Mouse (Mus musculus) kidney, postnatal 0 days (tissue): ENCODE data around the gene Ctsa. TPM values are rescaled to one million over a fixed set of nuclear protein-coding genes. Genes with fewer than 3 reads are reported as not detected.

Experiments
- ATAC-seq: fragments of 200-750 bp; cut with Nextera tagmentation; replicated peaks from 2 replicates; pipeline ENCODE4 v1.8.0; 2017; ENCODE audit warnings: low read depth, moderate number of reproducible peaks, moderate TSS enrichment, moderate library complexity; ENCODE audit not compliant: low FRiP score
- DNase-seq: peaks from one replicate; pipeline ENCODE4 v3.0.0-alpha.2; 2016; ENCODE audit warnings: low spot score
- H3K27ac ChIP-seq: fragments of 300-500 bp; sonication (generic); 2 replicates; pipeline ENCODE4 v1.5.1; 2014; ENCODE audit warnings: mild to moderate bottlenecking
- H3K27me3 ChIP-seq: fragments of 300-500 bp; sonication (generic); 2 replicates; pipeline ENCODE4 v1.6.1; 2014; ENCODE audit warnings: low read length, mixed read lengths; ENCODE audit not compliant: insufficient read depth
- H3K36me3 ChIP-seq: fragments of 300-500 bp; sonication (generic); 2 replicates; pipeline ENCODE4 v1.6.1; 2014; ENCODE audit warnings: low read length, mixed read lengths; ENCODE audit not compliant: insufficient read depth
- H3K4me1 ChIP-seq: fragments of 300-500 bp; sonication (generic); replicated peaks from 2 replicates; pipeline ENCODE4 v1.6.1; 2014; ENCODE audit warnings: antibody characterized with exemption, low read length, mixed read lengths; ENCODE audit not compliant: insufficient read depth
- H3K4me2 ChIP-seq: fragments of 300-500 bp; sonication (generic); 2 replicates; pipeline ENCODE4 v1.6.1; 2014; ENCODE audit warnings: mild to moderate bottlenecking, low read length, moderate library complexity, mixed read lengths
- H3K4me3 ChIP-seq: fragments of 300-500 bp; sonication (generic); replicated peaks from 2 replicates; pipeline ENCODE4 v1.5.1; 2014; ENCODE audit warnings: low read depth, low read length
- H3K9ac ChIP-seq: fragments of 300-500 bp; sonication (generic); 2 replicates; pipeline ENCODE4 v1.6.1; 2014; ENCODE audit warnings: low read depth, low read length
- H3K9me3 ChIP-seq: fragments of 300-500 bp; sonication (generic); replicated peaks from 2 replicates; pipeline ENCODE4 v1.6.1; 2016; ENCODE audit warnings: low read length, inconsistent platforms, mixed read lengths
- CTCF ChIP-seq: IDR thresholded peaks from 2 replicates; pipeline ENCODE4 v1.5.1; 2016; ENCODE audit warnings: antibody characterized with exemption, low read depth, mild to moderate bottlenecking, moderate library complexity
- WGBS: fragments of 180-500 bp; shearing (Covaris S2); extraction: QIAGEN DNeasy Blood & Tissue Kit; methylation state at CpG from one replicate; pipeline ENCODE4 v1.1.7; 2014; 5-methylcytosine and 5-hydroxymethylcytosine counted together
- polyA plus RNA-seq: library from polyadenylated mRNA; unstranded; fragments of >200 nt; fragmentation: Nextera tagmentation; extraction: Ambion mirVana; gene quantifications from 2 replicates; pipeline ENCODE4 v1.2.1, GENCODE M21; 2015

The Ctsa gene
- polyA plus RNA-seq, 1 experiment from 2014 or later = 219 TPM

DNA sequence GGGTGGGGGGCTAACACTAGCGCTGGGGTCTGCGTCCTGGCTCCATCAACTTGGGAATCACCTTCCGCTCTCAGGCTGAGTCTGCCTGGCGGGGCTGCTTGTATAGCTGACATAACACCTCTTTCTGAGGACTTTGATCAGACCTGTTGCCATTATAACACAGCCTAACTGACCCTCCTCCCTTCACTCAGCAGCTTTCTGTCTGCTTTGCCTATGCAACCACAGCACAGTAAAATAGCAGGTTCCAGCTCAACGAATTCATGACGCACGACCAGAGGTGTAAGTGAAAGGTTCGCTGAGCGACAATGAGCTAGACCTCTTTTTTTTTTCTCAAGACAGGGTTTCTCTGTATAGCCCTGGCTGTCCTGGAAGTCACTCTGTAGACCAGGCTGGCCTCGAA, 1.6 kb upstream of the Ctsa start:
- DNase-seq (no peak), ATAC-seq (peak; percentile 63)
- no peak overlapping the region for H3K9ac ChIP-seq
- H3K4me1 ChIP-seq = peaks cover 13% of the 10 kb centered on the region; the same call in 1 of the 2 replicates
- no peaks in the 10 kb centered on the region for H3K27me3 ChIP-seq
- H3K4me3 ChIP-seq = no peak overlapping the region
- 63% methylated on average over 10 of the region's 10 CpGs for WGBS
- H3K4me2 ChIP-seq = no peak overlapping the region
- H3K27ac ChIP-seq = 0 out of 2 replicates have a peak overlapping the region, but pooled peaks have one; percentile 31
- no peak for TF ChIP-seq CTCF
- H3K36me3 ChIP-seq = peaks cover 18% of the 10 kb centered on the region
- H3K9me3 ChIP-seq = no peaks in the 10 kb centered on the region

DNA sequence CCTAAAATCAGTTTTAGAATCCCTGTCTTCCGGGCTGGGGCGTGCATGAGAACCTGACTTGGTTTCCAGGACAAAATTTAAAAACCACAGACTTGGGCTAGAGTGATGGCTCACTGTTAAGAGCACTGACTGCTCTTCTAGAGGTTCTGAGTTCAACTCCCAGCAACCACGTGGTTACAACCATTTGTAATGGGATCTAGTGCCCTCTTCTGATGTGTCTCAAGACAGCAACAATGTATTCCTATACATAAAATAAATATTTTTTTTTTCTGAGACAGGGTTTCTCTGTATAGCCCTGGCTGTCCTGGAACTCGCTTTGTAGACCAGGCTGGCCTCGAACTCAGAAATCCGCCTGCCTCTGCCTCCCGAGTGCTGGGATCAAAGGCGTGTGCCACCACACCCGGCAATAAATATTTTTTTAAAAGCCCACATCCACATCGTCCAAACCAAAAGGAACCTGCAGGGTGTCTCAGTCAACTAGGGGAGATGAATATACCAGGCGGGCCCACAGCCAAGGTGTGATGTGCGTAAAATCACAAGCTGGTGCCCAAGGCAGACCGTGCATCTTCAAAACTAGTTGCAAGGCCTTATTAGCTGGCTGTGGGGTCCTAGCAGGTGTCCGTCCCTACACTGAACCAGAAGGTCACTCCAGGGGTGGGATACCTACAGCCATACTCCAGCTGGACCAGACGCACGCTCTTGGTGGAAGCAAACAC, 483 bp upstream of the Ctsa start:
- Histone ChIP-seq H3K4me3 (peak overlapping the region; percentile 66), H3K36me3 (peaks cover 16% of the 10 kb centered on the region), H3K27ac (peak overlapping the region; percentile 90), H3K4me2 (peak overlapping the region; percentile 99), H3K9ac (peak overlapping the region; percentile 74), H3K27me3 (no peaks in the 10 kb centered on the region), H3K4me1 (peaks cover 13% of the 10 kb centered on the region; the same call in 1 of the 2 replicates), H3K9me3 (no peaks in the 10 kb centered on the region)
- DNase-seq (no peak), ATAC-seq (no peak; the same call in 1 of the 2 replicates)
- no peak for TF ChIP-seq CTCF
- 60% methylated on average over 16 of the region's 16 CpGs for WGBS

DNA sequence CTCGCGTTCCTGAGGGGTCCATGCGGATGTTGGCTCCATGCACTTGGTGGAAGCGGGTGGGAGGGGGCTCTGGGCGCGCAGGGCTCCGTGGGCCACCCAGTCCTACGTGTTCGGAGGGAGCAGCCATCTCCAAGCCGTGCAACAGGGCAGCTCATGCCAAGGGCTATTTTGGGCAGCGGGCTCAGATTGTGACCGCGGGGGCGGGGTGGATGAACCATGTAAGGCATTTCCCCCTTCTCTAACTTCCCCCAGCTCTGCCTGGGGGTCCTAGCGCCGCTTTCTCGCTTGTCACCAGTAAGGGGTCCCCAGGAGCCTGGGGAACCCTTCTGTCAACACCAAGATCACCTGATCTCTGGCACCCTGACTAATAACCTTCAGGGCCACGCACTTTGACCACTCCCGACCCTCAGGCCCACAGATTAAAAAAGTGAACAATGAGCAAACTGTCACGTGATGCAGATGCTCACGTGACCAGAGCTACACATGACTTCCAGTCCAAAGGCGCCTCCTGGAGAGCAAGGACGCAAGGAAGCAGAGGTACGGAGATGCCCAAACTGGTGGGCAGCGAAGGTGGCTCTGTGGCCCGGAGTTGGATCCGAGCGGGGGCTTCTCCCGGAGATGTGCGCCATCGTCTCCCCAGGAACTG, 764 bp downstream of the Ctsa start, which contains the start of gene Neurl2:
TSS of gene Neurl2 (minus strand) at position 143 of the 646 bp plus-strand sequence.
- H3K4me3 ChIP-seq = peak within 1 kb of the TSS; percentile 66
- H3K4me2 ChIP-seq = peak within 1 kb of the TSS; percentile 99
- no peaks in the 10 kb centered on the region for H3K27me3 ChIP-seq
- DNase-seq (peak; percentile 94), ATAC-seq (peak; percentile 50)
- H3K27ac ChIP-seq = peak within 1 kb of the TSS; percentile 90
- under 1% methylated on average over 31 of the region's 31 CpGs for WGBS
- peaks cover 13% of the 10 kb centered on the region; the same call in 1 of the 2 replicates for H3K4me1 ChIP-seq
- TF ChIP-seq CTCF = 0 out of 2 replicates have a peak, but pooled peaks have one; percentile 2
- H3K9me3 ChIP-seq = no peaks in the 10 kb centered on the region
- peak within 1 kb of the TSS; percentile 74 for H3K9ac ChIP-seq
- peaks cover 21% of the 10 kb centered on the region for H3K36me3 ChIP-seq

DNA sequence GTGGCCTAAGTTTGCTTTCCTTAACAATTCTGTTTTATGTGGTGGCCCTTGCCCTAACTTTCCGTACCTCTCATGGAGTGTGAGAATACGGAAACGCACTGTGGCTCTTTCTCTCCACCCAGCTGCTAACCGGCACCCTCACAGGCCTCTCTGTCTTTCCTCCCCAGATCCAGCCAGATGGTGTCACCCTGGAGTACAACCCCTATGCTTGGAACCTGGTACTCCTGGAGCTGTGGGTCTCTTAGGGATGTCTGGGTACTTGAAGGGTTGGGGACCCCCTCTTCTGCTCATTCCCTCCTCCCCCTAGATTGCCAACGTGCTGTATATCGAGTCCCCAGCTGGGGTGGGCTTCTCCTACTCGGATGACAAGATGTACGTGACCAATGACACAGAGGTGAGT, 1.9 kb downstream of the Ctsa start:
- DNase-seq = peak; percentile 17
- H3K9ac ChIP-seq = peak overlapping the region; percentile 74
- peak overlapping the region; percentile 66 for H3K4me3 ChIP-seq
- H3K4me2 ChIP-seq = peak overlapping the region; percentile 99
- H3K27me3 ChIP-seq = no peaks in the 10 kb centered on the region
- H3K27ac ChIP-seq = no peak overlapping the region
- H3K9me3 ChIP-seq = no peaks in the 10 kb centered on the region
- TF ChIP-seq CTCF = 0 out of 2 replicates have a peak, but pooled peaks have one; percentile 27
- H3K36me3 ChIP-seq = peaks cover 31% of the 10 kb centered on the region
- H3K4me1 ChIP-seq = peaks cover 13% of the 10 kb centered on the region; the same call in 1 of the 2 replicates
- WGBS = 38% methylated on average over 8 of the region's 8 CpGs
- no peak for ATAC-seq

DNA sequence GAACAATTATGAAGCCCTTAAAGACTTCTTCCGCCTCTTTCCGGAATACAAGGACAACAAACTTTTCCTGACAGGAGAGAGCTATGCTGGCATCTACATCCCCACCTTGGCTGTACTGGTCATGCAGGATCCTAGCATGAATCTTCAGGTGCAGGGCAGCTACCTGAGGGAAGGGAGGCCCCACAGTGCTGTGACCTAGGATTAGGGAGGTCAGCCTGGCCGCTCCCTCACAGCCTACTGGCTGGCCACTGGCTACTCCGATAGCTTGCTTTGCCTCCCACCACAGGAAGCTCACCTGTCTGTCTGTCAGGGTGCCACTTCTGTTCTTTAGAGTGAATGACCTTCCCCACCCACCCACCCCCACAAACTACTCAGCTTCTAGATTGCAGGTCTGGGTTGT, 2.5 kb downstream of the Ctsa start:
- no peak for TF ChIP-seq CTCF
- no peak for DNase-seq
- Histone ChIP-seq H3K27ac (no peak overlapping the region), H3K4me1 (peaks cover 13% of the 10 kb centered on the region; the same call in 1 of the 2 replicates), H3K27me3 (no peaks in the 10 kb centered on the region), H3K36me3 (peaks cover 38% of the 10 kb centered on the region), H3K4me3 (no peak overlapping the region), H3K9me3 (no peaks in the 10 kb centered on the region), H3K9ac (no peak overlapping the region), H3K4me2 (peak overlapping the region; percentile 99; the same call in 1 of the 2 replicates)
- no peak for ATAC-seq
- 94% methylated on average over 4 of the region's 4 CpGs for WGBS

DNA sequence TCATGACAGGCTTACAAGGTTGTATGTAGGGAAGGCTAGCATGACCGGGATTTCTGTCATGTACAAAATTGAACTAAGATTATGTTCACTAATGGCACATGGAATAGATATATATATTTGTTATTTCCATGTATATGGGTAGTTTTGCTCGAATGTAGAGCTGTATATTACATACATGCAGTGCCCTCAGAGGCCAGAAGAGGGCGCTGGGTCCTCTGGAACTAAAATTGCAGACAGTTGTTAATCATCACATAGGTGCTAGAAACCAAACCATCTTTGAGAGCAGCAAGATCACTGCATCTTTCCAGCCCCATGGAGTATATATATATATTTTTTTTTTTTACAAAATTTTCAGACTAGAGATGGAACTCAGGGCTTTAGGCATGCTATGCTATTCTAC, 13.1 kb downstream of the Ctsa start:
- Histone ChIP-seq H3K27ac (no peak overlapping the region), H3K9me3 (no peaks in the 10 kb centered on the region), H3K4me3 (no peak overlapping the region), H3K36me3 (no peaks in the 10 kb centered on the region), H3K27me3 (no peaks in the 10 kb centered on the region), H3K4me2 (no peak overlapping the region), H3K4me1 (no peaks in the 10 kb centered on the region), H3K9ac (no peak overlapping the region)
- ATAC-seq (no peak), DNase-seq (no peak)
- TF ChIP-seq CTCF = peak; percentile 59
- WGBS = 54% methylated on average over 3 of the region's 3 CpGs
